In the genomic region with DNA sequence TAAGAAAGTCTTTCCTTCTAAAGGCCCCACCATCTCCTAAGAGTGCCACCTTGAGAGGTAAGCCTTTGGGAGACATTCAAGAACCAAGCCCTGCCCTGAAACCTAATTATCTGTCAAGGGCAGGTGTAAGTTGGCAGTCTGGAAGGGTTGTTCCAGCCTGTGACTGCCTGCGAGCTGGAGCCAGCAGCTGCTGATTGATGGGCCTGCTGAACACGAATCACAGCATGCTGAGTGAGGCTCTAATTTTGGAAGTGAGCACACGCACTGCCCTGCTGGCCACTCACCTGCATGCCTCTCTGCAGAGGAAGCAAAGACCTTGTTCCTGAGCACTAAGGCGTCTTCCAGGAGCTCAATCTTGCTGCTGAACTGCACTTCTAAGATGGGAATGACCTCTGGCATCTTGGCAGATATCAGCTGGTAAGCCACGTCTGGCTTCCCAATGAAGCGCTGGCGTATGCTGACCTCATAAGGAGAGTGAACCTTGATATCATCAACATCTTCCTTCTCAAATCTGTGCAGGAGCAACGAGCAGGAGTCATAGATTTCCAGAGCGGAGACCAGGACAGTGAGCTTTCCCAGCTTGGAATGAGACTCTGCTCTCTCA, we compare ENCODE assay signal across 23 mouse cellular contexts. TPM values are rescaled to one million over a fixed set of nuclear protein-coding genes. Genes with fewer than 3 reads are reported as not detected.
DNase-seq lines count a peak whose midpoint lies in the region; ATAC-seq and TF ChIP-seq lines count a peak whose summit lies in the region.
"Had no signal": no experiment of that assay in that cellular context is flagged by ENCODE, and none has a peak within 500 bp of the region (broad histone marks: within the 10 kb centered on the region; RNA-seq: fewer than 3 reads in every experiment).

No protein-coding gene starts in this region.

- H3K9me3 ChIP-seq in heart, embryonic 12.5 days (replicated peaks) = no peaks in the 10 kb centered on the region
- no peaks in the 10 kb centered on the region for H3K9me3 ChIP-seq in liver, embryonic 11.5 days (ENCODE audit: control insufficient read depth, low read length)
- H3K9me3 ChIP-seq: forebrain, embryonic 12.5 days; hindbrain, embryonic 10.5 days had no signal

- H3K79me2 ChIP-seq in liver, adult 2 months (ENCODE audit: control insufficient read depth, insufficient read depth, low read length) = peaks cover 23% of the 10 kb centered on the region; the same call in 1 of the 2 replicates

- no peak for ATAC-seq in heart, embryonic 12.5 days (ENCODE audit: insufficient number of reproducible peaks, low FRiP score)
- ATAC-seq in liver, embryonic 11.5 days (replicated peaks; ENCODE audit: low FRiP score) = no peak
- ATAC-seq: hindbrain, postnatal 0 days; intestine, postnatal 0 days; lung, postnatal 0 days had no signal

- no peak overlapping the region for H3K9ac ChIP-seq in heart, embryonic 12.5 days
- H3K9ac ChIP-seq in liver, adult 2 months (ENCODE audit: low read depth, low read length) = no peak overlapping the region
- H3K9ac ChIP-seq in liver, embryonic 11.5 days (ENCODE audit: low read depth, low read length) = no peak overlapping the region
- H3K9ac ChIP-seq: forebrain, embryonic 12.5 days had no signal

- peaks cover 15% of the 10 kb centered on the region for H3K4me1 ChIP-seq in heart, embryonic 12.5 days (replicated peaks)
- H3K4me1 ChIP-seq in liver, adult 2 months (ENCODE audit: control insufficient read depth, insufficient read depth, low read length) = peaks cover 32% of the 10 kb centered on the region
- no peaks in the 10 kb centered on the region for H3K4me1 ChIP-seq in liver, embryonic 11.5 days (replicated peaks; ENCODE audit: control insufficient read depth, insufficient read depth, low read length)
- H3K4me1 ChIP-seq: forebrain, embryonic 12.5 days; hindbrain, embryonic 10.5 days had no signal

- no peak overlapping the region for H3K4me3 ChIP-seq in heart, embryonic 12.5 days
- H3K4me3 ChIP-seq in liver, adult 2 months (ENCODE audit: insufficient read depth, low read depth, low read length) = no peak overlapping the region
- no peak overlapping the region for H3K4me3 ChIP-seq in liver, embryonic 11.5 days (ENCODE audit: low read depth, low read length)
- H3K4me3 ChIP-seq: forebrain, embryonic 12.5 days; hindbrain, embryonic 10.5 days had no signal

- no peaks in the 10 kb centered on the region for H3K27me3 ChIP-seq in heart, embryonic 12.5 days (replicated peaks)
- no peaks in the 10 kb centered on the region for H3K27me3 ChIP-seq in liver, adult 2 months (ENCODE audit: control insufficient read depth, insufficient read depth, low read length)
- H3K27me3 ChIP-seq in liver, embryonic 11.5 days (replicated peaks; ENCODE audit: control insufficient read depth, insufficient read depth, low read length) = no peaks in the 10 kb centered on the region
- H3K27me3 ChIP-seq: forebrain, embryonic 12.5 days had no signal

- no peak for TF ChIP-seq CTCF in liver, adult 2 months (IDR thresholded peaks at IDR 0.05; ENCODE audit: low read depth, low read length)

- H3K27ac ChIP-seq in heart, embryonic 12.5 days (ENCODE audit: poor library complexity, severe bottlenecking) = no peak overlapping the region
- no peak overlapping the region for H3K27ac ChIP-seq in liver, adult 2 months (replicated peaks; ENCODE audit: insufficient read depth, low read depth, low read length)
- no peak overlapping the region for H3K27ac ChIP-seq in liver, embryonic 11.5 days (ENCODE audit: low read depth, low read length)
- H3K27ac ChIP-seq: forebrain, embryonic 12.5 days; hindbrain, embryonic 10.5 days; hindbrain, postnatal 0 days had no signal

- H3K36me3 ChIP-seq in heart, embryonic 12.5 days = peaks cover 55% of the 10 kb centered on the region
- H3K36me3 ChIP-seq in liver, adult 2 months (ENCODE audit: control insufficient read depth, insufficient read depth, low read length) = peaks cover 9% of the 10 kb centered on the region; the same call in 1 of the 2 replicates
- peaks cover 7% of the 10 kb centered on the region; the same call in 1 of the 2 replicates for H3K36me3 ChIP-seq in liver, embryonic 11.5 days (ENCODE audit: control insufficient read depth, insufficient read depth, low read length)

- no peak overlapping the region for H3K4me2 ChIP-seq in heart, embryonic 12.5 days
- H3K4me2 ChIP-seq in liver, embryonic 11.5 days = no peak overlapping the region
- H3K4me2 ChIP-seq: forebrain, embryonic 12.5 days; midbrain, embryonic 11.5 days had no signal

- WGBS in heart, embryonic 12.5 days = 67% methylated on average over 9 of the region's 9 CpGs
- 62% methylated on average over 9 of the region's 9 CpGs for WGBS in liver, adult 2 months
- WGBS in liver, embryonic 11.5 days = 80% methylated on average over 9 of the region's 9 CpGs

- DNase-seq in cerebellum, postnatal 36 days = peak; percentile 9 to 15
- no peak for DNase-seq in cerebellum, adult 8-10 months
- peak; percentile 31 for DNase-seq in heart, adult 8-10 months (ENCODE audit: low spot score)
- peak; percentile 46 for DNase-seq in liver, adult 2 months (ENCODE audit: extremely low read depth, low read depth, low spot score)
- no peak for DNase-seq in liver, embryonic 11.5 days (ENCODE audit: low spot score)
- no peak for DNase-seq in urinary bladder, adult 18-20 months (ENCODE audit: low spot score in 2 of 2)
- DNase-seq: adrenal gland, postnatal 36 days; B cell, adult 2 months had no signal

- TF ChIP-seq POLR2A in liver, adult 2 months (IDR thresholded peaks at IDR 0.05; ENCODE audit: extremely low read depth, insufficient read depth, low read length) = no peak

RNA-seq across cellular contexts. Expression of gene Jmjd4, which starts 21.7 kb away (rescaled TPM):
- 10 to 100 TPM; 10.4 to 13.8 (median 12.5) TPM for total RNA-seq in heart, adult 8-10 months (2022)
- polyA plus RNA-seq in heart, embryonic 12.5 days (2016; fragmentation: Nextera tagmentation; extraction: Ambion mirVana) = 11.7 and 13.1 TPM in 2 replicates
- total RNA-seq in liver, adult 2 months (2014; rRNA removed) = 5.0 and 5.4 TPM in 2 replicates
- polyA plus RNA-seq in liver, adult 2 months (2012; rRNA removed) = 3.8 and 4.7 TPM in 2 replicates
- 10.8 and 12.7 TPM in 2 replicates for polyA plus RNA-seq in liver, embryonic 11.5 days (2014; fragmentation: Nextera tagmentation; extraction: Ambion mirVana)

RNA-seq across cellular contexts. Expression of gene Snap47, which starts 22.8 kb away (rescaled TPM):
- total RNA-seq in heart, adult 8-10 months (2022) = 10 to 100 TPM; 41.5 to 52.6 (median 44.8) TPM
- polyA plus RNA-seq in heart, embryonic 12.5 days (2016; fragmentation: Nextera tagmentation; extraction: Ambion mirVana) = 107 and 108 TPM in 2 replicates
- total RNA-seq in liver, adult 2 months (2014; rRNA removed) = 60.0 and 60.4 TPM in 2 replicates
- 70.9 and 76.3 TPM in 2 replicates for polyA plus RNA-seq in liver, adult 2 months (2012; rRNA removed)
- polyA plus RNA-seq in liver, embryonic 11.5 days (2014; fragmentation: Nextera tagmentation; extraction: Ambion mirVana) = 57.9 and 67.4 TPM in 2 replicates

RNA-seq across cellular contexts. Expression of gene Zfp867, which starts 44.1 kb away (rescaled TPM):
- 1 to 10 TPM; 3.4 to 5.3 (median 4.2) TPM for total RNA-seq in heart, adult 8-10 months (2022)
- 5.2 and 6.2 TPM in 2 replicates for polyA plus RNA-seq in heart, embryonic 12.5 days (2016; fragmentation: Nextera tagmentation; extraction: Ambion mirVana)
- total RNA-seq in liver, adult 2 months (2014; rRNA removed) = 3.2 and 4.1 TPM in 2 replicates
- polyA plus RNA-seq in liver, adult 2 months (2012; rRNA removed) = 0.34 and 0.39 TPM in 2 replicates
- polyA plus RNA-seq in liver, embryonic 11.5 days (2014; fragmentation: Nextera tagmentation; extraction: Ambion mirVana) = 3.2 and 3.6 TPM in 2 replicates

RNA-seq across cellular contexts. Expression of gene Prss38, which starts 52.7 kb away (rescaled TPM):
- not detected for total RNA-seq in heart, adult 8-10 months (2022)
- not detected in 2 replicates for polyA plus RNA-seq in heart, embryonic 12.5 days (2016; fragmentation: Nextera tagmentation; extraction: Ambion mirVana)
- not detected in 2 replicates for total RNA-seq in liver, adult 2 months (2014; rRNA removed)
- polyA plus RNA-seq in liver, adult 2 months (2012; rRNA removed) = not detected in 2 replicates
- not detected in 2 replicates for polyA plus RNA-seq in liver, embryonic 11.5 days (2014; fragmentation: Nextera tagmentation; extraction: Ambion mirVana)
- total RNA-seq: adrenal gland, postnatal 36 days; common myeloid progenitor, adult 5-6 weeks; gastrocnemius, postnatal 36 days; hindbrain, postnatal 0 days; layer of hippocampus, adult 8-10 months; left cerebral cortex, postnatal 25 days had no signal
- polyA plus RNA-seq: embryonic facial prominence, embryonic 11.5 days; forebrain, embryonic 12.5 days; hindbrain, embryonic 10.5 days; hindbrain, postnatal 0 days; intestine, postnatal 0 days; liver, embryonic 16.5 days; lung, postnatal 0 days; midbrain, embryonic 11.5 days; stomach, embryonic 16.5 days; thymus, postnatal 0 days had no signal

Comparison
In these comparisons a context has a peak if more than half of its experiments do, and no peak if none do; other contexts are left out.
1. DNase-seq: peak in cerebellum, postnatal 36 days (2 of 2), heart, adult 8-10 months (single experiment) and liver, adult 2 months (single experiment); none in cerebellum, adult 8-10 months (single experiment), liver, embryonic 11.5 days (single experiment) and urinary bladder, adult 18-20 months (0 of 2).